Mouse (Mus musculus) stomach, embryonic 15.5 days (tissue): ENCODE measurements around the gene BC034090. TPM values are rescaled to one million over a fixed set of nuclear protein-coding genes. Genes with fewer than 3 reads are reported as not detected.

ENCODE experiments used
- ATAC-seq: fragments of 200-750 bp; cut with Nextera tagmentation; 2 replicates; pipeline ENCODE4 v1.8.0; 2017; ENCODE audit warnings: low read depth, moderate number of reproducible peaks, moderate TSS enrichment; ENCODE audit not compliant: insufficient read depth, low FRiP score
- H3K27ac ChIP-seq: fragments of 300-500 bp; sonication (generic); 2 replicates; pipeline ENCODE4 v1.5.1; 2015; ENCODE audit warnings: mild to moderate bottlenecking, inconsistent platforms
- H3K27me3 ChIP-seq: fragments of 300-500 bp; sonication (generic); replicated peaks from 2 replicates; pipeline ENCODE4 v1.6.1; 2015; ENCODE audit warnings: inconsistent platforms
- H3K36me3 ChIP-seq: fragments of 300-500 bp; sonication (generic); 2 replicates; pipeline ENCODE4 v1.6.1; 2015; ENCODE audit warnings: inconsistent platforms
- H3K4me1 ChIP-seq: fragments of 300-500 bp; sonication (generic); 2 replicates; pipeline ENCODE4 v1.6.1; 2015; ENCODE audit warnings: inconsistent platforms
- H3K4me2 ChIP-seq: fragments of 300-500 bp; sonication (generic); 2 replicates; pipeline ENCODE4 v1.6.1; 2015; ENCODE audit warnings: mild to moderate bottlenecking, inconsistent platforms
- H3K4me3 ChIP-seq: fragments of 300-500 bp; sonication (generic); replicated peaks from 2 replicates; pipeline ENCODE4 v1.5.1; 2015; ENCODE audit warnings: inconsistent platforms
- H3K9ac ChIP-seq: fragments of 300-500 bp; sonication (generic); 2 replicates; pipeline ENCODE4 v1.6.1; 2015; ENCODE audit warnings: inconsistent platforms
- H3K9me3 ChIP-seq: fragments of 300-500 bp; sonication (generic); 2 replicates; pipeline ENCODE4 v1.6.1; 2016; ENCODE audit warnings: inconsistent platforms
- WGBS: fragments of 180-500 bp; shearing (Covaris S2); methylation state at CpG from one replicate; pipeline ENCODE4 v1.1.7; 2015; 5-methylcytosine and 5-hydroxymethylcytosine counted together
- polyA plus RNA-seq: library from polyadenylated mRNA; unstranded; fragments of >200 nt; fragmentation: Nextera tagmentation; extraction: Ambion mirVana; gene quantifications from 2 replicates; pipeline ENCODE4 v1.2.1, GENCODE M21; 2015

Gene BC034090
- polyA plus RNA-seq, 1 experiment from 2014 or later, result 2.8 TPM

- Histone ChIP-seq H3K27me3 (no peaks in the 10 kb centered on the region), H3K9ac (no peak overlapping the region), H3K27ac (peak overlapping the region; percentile 0; the same call in 1 of the 2 replicates), H3K4me3 (no peak overlapping the region), H3K9me3 (no peaks in the 10 kb centered on the region), H3K36me3 (no peaks in the 10 kb centered on the region), H3K4me1 (peaks cover 34% of the 10 kb centered on the region), H3K4me2 (no peak overlapping the region)
- ATAC-seq, result 0 out of 2 replicates have a peak, but pooled peaks have one; percentile 11
- 27% methylated on average over 18 of the region's 18 CpGs for WGBS
Observed at GRCm38 (mm10) chr1:155212936-155213774, 31.1 kb downstream of the BC034090 start.

DNA sequence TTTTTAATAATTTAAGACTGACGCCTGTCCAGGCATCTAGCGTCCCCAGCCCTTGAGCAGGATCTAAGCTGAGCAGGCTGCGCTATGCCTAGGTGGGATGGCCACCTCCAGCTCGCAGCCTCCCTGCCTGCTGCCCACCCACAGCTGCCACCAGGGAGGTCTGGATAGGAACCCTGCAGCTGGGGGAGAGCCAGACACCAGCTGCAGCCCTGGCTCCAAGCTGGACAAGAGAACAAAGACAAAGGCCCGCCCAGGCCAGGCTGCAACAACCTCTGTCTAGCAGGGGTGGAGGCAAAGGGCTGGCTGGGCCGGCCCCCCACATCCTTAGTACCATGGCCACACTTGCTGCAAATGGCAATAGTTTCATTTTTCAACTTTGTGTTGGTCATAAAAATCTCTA, 31.8 kb downstream of the BC034090 start:
- Histone ChIP-seq H3K27ac (0 out of 2 replicates have a peak overlapping the region, but pooled peaks have one; percentile 0), H3K9me3 (no peaks in the 10 kb centered on the region), H3K9ac (no peak overlapping the region), H3K4me1 (peaks cover 37% of the 10 kb centered on the region), H3K27me3 (no peaks in the 10 kb centered on the region), H3K4me3 (no peak overlapping the region), H3K36me3 (no peaks in the 10 kb centered on the region), H3K4me2 (no peak overlapping the region)
- 35% methylated on average over 6 of the region's 6 CpGs for WGBS
- ATAC-seq, result peak; percentile 25; the same call in 1 of the 2 replicates

DNA sequence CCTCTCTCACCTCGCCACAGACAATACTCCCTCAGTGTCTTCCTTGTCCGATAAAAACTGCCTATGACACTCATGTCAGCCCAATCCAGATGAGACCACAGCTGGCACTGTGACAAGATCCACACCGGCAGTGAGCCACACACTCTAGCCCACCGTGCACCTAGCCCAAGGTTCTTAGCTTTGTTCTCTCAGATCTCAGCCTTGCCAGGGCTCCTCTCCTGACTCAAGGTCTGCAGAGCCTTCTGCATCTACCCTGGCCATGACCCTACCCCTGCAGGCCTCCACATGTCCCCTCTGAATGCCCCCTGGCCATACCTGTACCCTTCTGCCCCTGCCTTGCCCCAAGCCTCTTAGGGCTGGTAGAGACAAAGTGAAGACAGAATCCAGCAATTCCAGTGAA, 32.2 kb downstream of the BC034090 start:
- WGBS, result 44% methylated on average over 4 of the region's 4 CpGs
- no peak for ATAC-seq
- H3K27me3 ChIP-seq, result no peaks in the 10 kb centered on the region
- H3K9ac ChIP-seq, result no peak overlapping the region
- H3K27ac ChIP-seq, result 0 out of 2 replicates have a peak overlapping the region, but pooled peaks have one; percentile 0
- H3K4me1 ChIP-seq, result peaks cover 39% of the 10 kb centered on the region
- H3K36me3 ChIP-seq, result no peaks in the 10 kb centered on the region
- no peak overlapping the region for H3K4me3 ChIP-seq
- no peaks in the 10 kb centered on the region for H3K9me3 ChIP-seq
- H3K4me2 ChIP-seq, result no peak overlapping the region

GRCm38 (mm10) chr1:155211017-155211416, 33.2 kb downstream of the BC034090 start:
- H3K4me3 ChIP-seq, result no peak overlapping the region
- no peaks in the 10 kb centered on the region for H3K9me3 ChIP-seq
- H3K9ac ChIP-seq, result no peak overlapping the region
- WGBS, result 35% methylated on average over 7 of the region's 7 CpGs
- H3K36me3 ChIP-seq, result no peaks in the 10 kb centered on the region
- H3K27ac ChIP-seq, result no peak overlapping the region
- H3K4me1 ChIP-seq, result peaks cover 40% of the 10 kb centered on the region
- no peak for ATAC-seq
- no peak overlapping the region for H3K4me2 ChIP-seq
- no peaks in the 10 kb centered on the region for H3K27me3 ChIP-seq

DNA sequence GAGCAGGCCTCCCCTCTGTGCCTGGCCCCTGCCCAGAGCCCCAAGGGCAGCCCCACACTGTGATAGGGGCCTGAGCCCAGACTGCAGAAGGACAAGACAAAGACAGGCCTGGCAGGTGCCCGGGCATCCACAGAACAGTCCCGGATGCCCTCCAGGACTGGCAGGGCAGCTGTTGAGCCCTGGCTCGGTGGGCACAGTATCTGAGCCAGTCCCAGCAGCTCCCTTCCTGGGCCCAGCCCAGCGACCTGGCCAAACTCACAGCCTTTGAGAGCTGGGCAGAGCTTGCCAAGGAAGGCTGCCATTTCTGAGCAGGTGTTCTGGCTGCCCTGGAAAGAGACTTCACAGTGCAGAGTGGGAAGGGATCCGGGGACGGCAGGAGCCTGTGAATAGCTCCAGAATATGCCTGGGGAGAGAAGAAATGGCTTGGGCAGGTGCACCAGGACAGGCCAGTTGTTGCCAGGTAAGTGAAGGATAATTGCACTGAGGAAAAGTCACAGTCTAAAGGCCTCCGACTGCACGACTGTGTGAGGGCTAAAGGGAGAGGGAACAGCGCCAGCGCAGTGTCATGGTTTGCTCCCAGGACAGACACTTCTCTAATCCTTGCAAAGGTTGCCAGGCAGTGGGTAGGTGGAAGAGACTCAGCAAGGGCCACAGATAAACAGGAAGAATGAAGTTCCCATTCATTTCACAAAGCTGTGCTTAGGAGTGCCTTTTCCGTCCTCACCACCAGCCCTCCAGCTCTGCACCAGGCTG, 34.1 kb downstream of the BC034090 start:
- ATAC-seq, result no peak
- H3K36me3 ChIP-seq, result no peaks in the 10 kb centered on the region
- H3K9ac ChIP-seq, result no peak overlapping the region
- 76% methylated on average over 11 of the region's 11 CpGs for WGBS
- no peak overlapping the region for H3K4me2 ChIP-seq
- no peak overlapping the region for H3K27ac ChIP-seq
- peaks cover 44% of the 10 kb centered on the region for H3K4me1 ChIP-seq
- no peaks in the 10 kb centered on the region for H3K27me3 ChIP-seq
- H3K9me3 ChIP-seq, result no peaks in the 10 kb centered on the region
- no peak overlapping the region for H3K4me3 ChIP-seq

DNA sequence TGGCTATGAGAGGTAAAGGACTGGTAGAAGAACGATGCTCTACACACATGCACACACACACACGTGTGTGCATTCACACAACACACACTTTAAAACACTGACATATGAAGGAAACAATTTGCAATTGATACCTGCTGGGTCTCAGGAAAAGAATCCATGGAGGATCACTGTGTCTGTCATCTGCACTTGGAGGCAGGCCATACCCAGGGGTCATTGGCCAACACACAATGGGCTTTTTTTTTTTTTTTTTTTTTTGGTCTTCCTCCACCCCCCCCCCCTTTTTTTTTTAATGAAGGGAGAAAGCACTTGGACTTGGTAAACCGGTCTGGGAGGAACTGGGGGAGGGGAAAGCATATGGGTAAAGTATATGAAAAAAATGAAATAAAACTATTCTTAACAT, 36.4 kb downstream of the BC034090 start:
- Histone ChIP-seq H3K36me3 (0 out of 2 replicates have a peak, but pooled peaks cover 2% of the 10 kb centered on the region), H3K4me1 (peaks cover 42% of the 10 kb centered on the region), H3K27ac (no peak overlapping the region), H3K27me3 (no peaks in the 10 kb centered on the region), H3K9ac (no peak overlapping the region), H3K9me3 (no peaks in the 10 kb centered on the region), H3K4me2 (no peak overlapping the region), H3K4me3 (no peak overlapping the region)
- no peak for ATAC-seq
- WGBS, result 75% methylated on average over 3 of the region's 3 CpGs

DNA sequence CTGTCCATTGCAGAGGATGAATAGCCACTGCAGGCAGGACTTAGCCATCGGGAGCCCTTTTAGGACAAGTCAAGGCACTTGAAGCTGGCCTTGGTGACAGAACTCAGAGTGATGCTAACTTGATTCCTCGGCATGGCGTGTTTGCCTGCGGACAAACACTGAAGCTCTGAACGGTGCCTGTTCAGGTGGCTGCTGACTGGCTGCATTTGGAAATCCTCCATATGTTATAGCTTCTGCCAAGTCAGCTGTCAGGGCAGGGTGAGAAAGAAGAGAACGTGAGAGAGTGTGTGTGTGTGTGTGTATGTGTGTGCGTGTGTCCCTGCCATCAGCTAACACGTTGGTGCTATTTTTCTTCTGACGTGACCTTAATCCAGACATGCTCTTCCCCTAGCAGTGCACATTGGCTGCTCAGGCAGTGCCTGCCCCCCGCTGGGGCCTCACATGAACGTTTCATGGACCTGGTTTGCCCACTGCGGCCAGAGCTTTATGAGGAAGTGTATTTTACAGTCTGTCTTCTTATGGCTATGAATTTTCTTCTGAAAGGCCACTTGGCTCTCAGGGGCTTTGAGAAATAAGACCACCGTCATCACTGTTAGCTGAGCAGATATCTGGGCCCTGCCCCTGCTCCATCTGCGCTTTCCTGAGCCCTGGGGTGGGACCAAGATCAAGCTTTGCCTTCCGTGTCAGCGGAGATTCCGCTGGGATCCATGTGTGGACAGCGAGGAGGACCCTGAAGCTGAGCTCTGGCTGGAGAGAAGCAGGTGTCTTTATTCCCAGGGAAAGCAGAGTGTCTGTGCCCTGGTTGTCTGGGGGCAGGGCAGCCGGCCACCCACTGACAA, 38.2 kb downstream of the BC034090 start:
- Histone ChIP-seq H3K9me3 (no peaks in the 10 kb centered on the region), H3K27me3 (no peaks in the 10 kb centered on the region), H3K4me3 (no peak overlapping the region), H3K4me2 (no peak overlapping the region), H3K36me3 (peaks cover 5% of the 10 kb centered on the region; the same call in 1 of the 2 replicates), H3K9ac (no peak overlapping the region), H3K27ac (peak overlapping the region; percentile 41), H3K4me1 (peaks cover 38% of the 10 kb centered on the region)
- 53% methylated on average over 19 of the region's 19 CpGs for WGBS
- no peak; the same call in 1 of the 2 replicates for ATAC-seq

- Histone ChIP-seq H3K27ac (peak overlapping the region; percentile 41; the same call in 1 of the 2 replicates), H3K9ac (no peak overlapping the region), H3K4me2 (no peak overlapping the region), H3K4me3 (no peak overlapping the region), H3K36me3 (peaks cover 12% of the 10 kb centered on the region; the same call in 1 of the 2 replicates), H3K27me3 (no peaks in the 10 kb centered on the region), H3K4me1 (peaks cover 44% of the 10 kb centered on the region), H3K9me3 (no peaks in the 10 kb centered on the region)
- ATAC-seq, result no peak
- 49% methylated on average over 7 of the region's 7 CpGs for WGBS
Observed at GRCm38 (mm10) chr1:155205311-155205710, 38.9 kb downstream of the BC034090 start.

DNA sequence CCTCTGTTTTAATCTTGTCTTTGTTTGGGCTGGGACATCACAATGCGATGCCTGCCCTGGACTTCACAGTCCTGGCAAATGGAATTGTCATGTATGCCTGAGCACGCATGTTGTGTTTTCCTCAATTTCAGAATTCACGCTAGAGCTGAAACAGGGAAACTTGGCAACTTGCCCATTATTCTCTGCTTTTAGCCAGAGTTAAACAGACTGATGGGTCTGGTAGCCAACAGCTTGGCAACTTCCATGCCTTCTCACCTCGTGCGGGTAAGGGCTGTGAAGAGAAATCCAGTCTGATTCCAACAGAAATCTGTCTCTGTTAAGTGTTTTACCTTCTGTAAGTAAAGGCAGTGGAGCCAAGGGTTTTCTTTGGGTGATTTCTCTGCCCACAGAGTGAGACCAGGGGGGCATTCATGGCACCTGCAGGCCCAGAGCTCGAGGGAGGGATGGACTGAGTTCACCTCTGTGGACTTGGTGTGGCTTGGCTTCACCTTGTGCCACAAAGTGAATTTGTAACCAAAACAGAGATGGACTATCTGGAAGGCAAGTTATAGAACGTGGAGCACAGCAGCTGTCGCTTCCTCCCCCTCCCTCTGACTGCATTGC, 39.6 kb downstream of the BC034090 start:
- Histone ChIP-seq H3K4me3 (no peak overlapping the region), H3K9ac (no peak overlapping the region), H3K9me3 (no peaks in the 10 kb centered on the region), H3K4me1 (peaks cover 45% of the 10 kb centered on the region), H3K4me2 (no peak overlapping the region), H3K27ac (no peak overlapping the region), H3K27me3 (no peaks in the 10 kb centered on the region), H3K36me3 (peaks cover 12% of the 10 kb centered on the region; the same call in 1 of the 2 replicates)
- ATAC-seq, result no peak
- 61% methylated on average over 8 of the region's 8 CpGs for WGBS

DNA sequence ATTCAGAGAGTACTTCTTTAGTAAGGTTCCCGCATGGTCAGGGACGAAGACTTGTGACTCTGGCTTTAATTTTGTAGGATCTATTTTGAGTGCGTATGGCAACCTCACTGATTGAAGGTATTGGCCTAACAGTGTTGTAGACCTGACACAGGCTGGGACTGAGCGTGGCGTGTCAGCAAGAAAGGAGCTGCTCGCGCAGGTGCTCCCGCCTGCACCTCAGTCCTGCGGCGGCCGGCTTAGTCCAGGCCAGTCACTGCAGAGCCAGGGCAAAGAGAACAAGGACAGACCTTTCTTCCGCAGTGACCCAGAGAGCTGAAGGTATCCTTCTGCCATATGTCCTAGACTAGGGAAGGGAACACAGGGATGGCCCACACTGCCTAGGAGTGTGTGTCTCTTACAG, 40.3 kb downstream of the BC034090 start:
- peaks cover 12% of the 10 kb centered on the region; the same call in 1 of the 2 replicates for H3K36me3 ChIP-seq
- H3K27ac ChIP-seq, result no peak overlapping the region
- no peak overlapping the region for H3K9ac ChIP-seq
- H3K4me2 ChIP-seq, result no peak overlapping the region
- H3K4me1 ChIP-seq, result peaks cover 49% of the 10 kb centered on the region
- no peaks in the 10 kb centered on the region for H3K27me3 ChIP-seq
- H3K9me3 ChIP-seq, result no peaks in the 10 kb centered on the region
- WGBS, result 97% methylated on average over 12 of the region's 12 CpGs
- no peak for ATAC-seq
- no peak overlapping the region for H3K4me3 ChIP-seq

GRCm38 (mm10) chr1:155203101-155203500, 41.1 kb downstream of the BC034090 start:
- Histone ChIP-seq H3K27me3 (no peaks in the 10 kb centered on the region), H3K36me3 (peaks cover 12% of the 10 kb centered on the region; the same call in 1 of the 2 replicates), H3K4me1 (peaks cover 51% of the 10 kb centered on the region), H3K9ac (no peak overlapping the region), H3K4me2 (no peak overlapping the region), H3K27ac (no peak overlapping the region), H3K9me3 (no peaks in the 10 kb centered on the region), H3K4me3 (no peak overlapping the region)
- 73% methylated on average over 7 of the region's 7 CpGs for WGBS
- ATAC-seq, result no peak
